8 mouse cellular contexts compared by ENCODE assay signal in genomic region chr13:113417757-113418483, GRCm38 (mm10).
DNase-seq lines count a peak whose midpoint lies in the region; ATAC-seq lines count a peak whose summit lies in the region.

No protein-coding gene starts in this region.

- H3K36me3 ChIP-seq in hindbrain, embryonic 16.5 days (ENCODE audit: control insufficient read depth, insufficient read depth, low read length) = no peaks in the 10 kb centered on the region
- H3K36me3 ChIP-seq in hindbrain, embryonic 10.5 days = no peaks in the 10 kb centered on the region
- H3K36me3 ChIP-seq in forebrain, embryonic 15.5 days = no peaks in the 10 kb centered on the region
- H3K36me3 ChIP-seq in intestine, embryonic 16.5 days (ENCODE audit: control insufficient read depth, insufficient read depth, low read length) = no peaks in the 10 kb centered on the region

- H3K4me3 ChIP-seq in hindbrain, embryonic 16.5 days (ENCODE audit: low read length) = no peak overlapping the region
- no peak overlapping the region for H3K4me3 ChIP-seq in hindbrain, embryonic 10.5 days
- H3K4me3 ChIP-seq in forebrain, embryonic 15.5 days = no peak overlapping the region
- H3K4me3 ChIP-seq in intestine, embryonic 16.5 days (ENCODE audit: low read length) = no peak overlapping the region

- H3K27ac ChIP-seq in hindbrain, embryonic 16.5 days (ENCODE audit: low read depth, low read length) = no peak overlapping the region
- no peak overlapping the region for H3K27ac ChIP-seq in hindbrain, embryonic 10.5 days
- peak overlapping the region; percentile 42; the same call in 1 of the 2 replicates for H3K27ac ChIP-seq in forebrain, embryonic 15.5 days (replicated peaks)
- H3K27ac ChIP-seq in intestine, embryonic 16.5 days (ENCODE audit: low read length) = peak overlapping the region; percentile 46

- intact Hi-C loops in left cerebral cortex, postnatal 25 days (cut with DNase I) = no loop called here

- no peak overlapping the region for H3K4me2 ChIP-seq in hindbrain, embryonic 16.5 days (ENCODE audit: low read length)
- peak overlapping the region; percentile 17; the same call in 1 of the 2 replicates for H3K4me2 ChIP-seq in forebrain, embryonic 15.5 days (replicated peaks)
- H3K4me2 ChIP-seq in intestine, embryonic 16.5 days (ENCODE audit: low read depth, low read length) = 0 out of 2 replicates have a peak overlapping the region, but pooled peaks have one; percentile 3

- H3K9ac ChIP-seq in hindbrain, embryonic 16.5 days (ENCODE audit: low read depth, low read length) = no peak overlapping the region
- no peak overlapping the region for H3K9ac ChIP-seq in forebrain, embryonic 15.5 days (replicated peaks)
- no peak overlapping the region for H3K9ac ChIP-seq in intestine, embryonic 16.5 days (ENCODE audit: low read depth, low read length)

- H3K9me3 ChIP-seq in hindbrain, embryonic 16.5 days (ENCODE audit: control insufficient read depth, low read length) = no peaks in the 10 kb centered on the region
- H3K9me3 ChIP-seq in hindbrain, embryonic 10.5 days = no peaks in the 10 kb centered on the region
- no peaks in the 10 kb centered on the region for H3K9me3 ChIP-seq in forebrain, embryonic 15.5 days
- no peaks in the 10 kb centered on the region for H3K9me3 ChIP-seq in intestine, embryonic 16.5 days (ENCODE audit: control insufficient read depth, low read length)

- no peak for DNase-seq in hindbrain, embryonic 10.5 days (ENCODE audit: low spot score)
- DNase-seq in adipocyte (ENCODE audit: low spot score) = peak; percentile 62
- peak; percentile 38 to 40 for DNase-seq in left cerebral cortex, postnatal 25 days (ENCODE audit: low spot score in 2 of 2)
- DNase-seq in cerebellum, postnatal 14 days = no peak

- peak; percentile 45; the same call in 1 of the 2 replicates for ATAC-seq in hindbrain, embryonic 16.5 days
- ATAC-seq in forebrain, embryonic 15.5 days (replicated peaks) = peak; percentile 92
- ATAC-seq in intestine, embryonic 16.5 days = peak; percentile 75
- peak; percentile 89 for ATAC-seq in monocyte, adult 5-6 weeks (replicated peaks; ENCODE audit: insufficient number of reproducible peaks, low FRiP score, low TSS enrichment, poor library complexity, severe bottlenecking)

- 32% methylated on average over 9 of the region's 9 CpGs for WGBS in hindbrain, embryonic 16.5 days
- 79% methylated on average over 9 of the region's 9 CpGs for WGBS in hindbrain, embryonic 10.5 days
- 10% methylated on average over 9 of the region's 9 CpGs for WGBS in forebrain, embryonic 15.5 days
- 26% methylated on average over 9 of the region's 9 CpGs for WGBS in intestine, embryonic 16.5 days

- 0 out of 2 replicates have a peak, but pooled peaks cover 3% of the 10 kb centered on the region for H3K4me1 ChIP-seq in hindbrain, embryonic 16.5 days (ENCODE audit: control insufficient read depth, insufficient read depth, low read depth, low read length)
- H3K4me1 ChIP-seq in hindbrain, embryonic 10.5 days (replicated peaks) = no peaks in the 10 kb centered on the region
- peaks cover 16% of the 10 kb centered on the region for H3K4me1 ChIP-seq in forebrain, embryonic 15.5 days
- peaks cover 8% of the 10 kb centered on the region; the same call in 1 of the 2 replicates for H3K4me1 ChIP-seq in intestine, embryonic 16.5 days (ENCODE audit: control insufficient read depth, insufficient read depth, low read length)

- H3K27me3 ChIP-seq in hindbrain, embryonic 16.5 days (replicated peaks; ENCODE audit: control insufficient read depth, insufficient read depth, low read length) = no peaks in the 10 kb centered on the region
- H3K27me3 ChIP-seq in hindbrain, embryonic 10.5 days (ENCODE audit: insufficient read depth, poor library complexity, severe bottlenecking) = no peaks in the 10 kb centered on the region
- no peaks in the 10 kb centered on the region for H3K27me3 ChIP-seq in forebrain, embryonic 15.5 days
- H3K27me3 ChIP-seq in intestine, embryonic 16.5 days (replicated peaks; ENCODE audit: control insufficient read depth, insufficient read depth, low read length) = no peaks in the 10 kb centered on the region

Comparison
In these comparisons a context has a peak if more than half of its experiments do, and no peak if none do; other contexts are left out.
1. H3K27ac ChIP-seq: peak in forebrain, embryonic 15.5 days (single experiment) and intestine, embryonic 16.5 days (single experiment); none in hindbrain, embryonic 16.5 days (single experiment) and hindbrain, embryonic 10.5 days (single experiment).
2. DNase-seq: peak in adipocyte (single experiment) and left cerebral cortex, postnatal 25 days (2 of 2); none in hindbrain, embryonic 10.5 days (single experiment) and cerebellum, postnatal 14 days (0 of 2).
3. Peak in every context shown above with its lines, with median percentiles within 50 percentile points of each other: ATAC-seq.